Mouse (Mus musculus) neural tube, embryonic 11.5 days (tissue): ENCODE results near the gene Nmral1. TPM values are rescaled to one million over a fixed set of nuclear protein-coding genes. Genes with fewer than 3 reads are reported as not detected.
"Not testable (repeated sequence)": the region's sequence is repeated elsewhere in the genome, so short reads cannot be mapped to it uniquely, and the experiment has no call there.

Source experiments
- ATAC-seq: fragments of 200-750 bp; cut with Nextera tagmentation; 2 replicates; pipeline ENCODE4 v1.8.0; 2017; ENCODE audit warnings: moderate number of reproducible peaks, mild to moderate bottlenecking, moderate TSS enrichment, moderate library complexity; ENCODE audit not compliant: insufficient read depth, low FRiP score, low TSS enrichment
- DNase-seq: peaks from one replicate; pipeline ENCODE4 v3.0.0-alpha.2; 2015; ENCODE audit warnings: low spot score
- H3K27ac ChIP-seq: fragments of 300-500 bp; sonication (generic); 2 replicates; pipeline ENCODE4 v1.5.1; 2014; ENCODE audit warnings: low read depth, mild to moderate bottlenecking, low read length
- H3K27me3 ChIP-seq: fragments of 300-500 bp; sonication (generic); 2 replicates; pipeline ENCODE4 v1.6.1; 2014; ENCODE audit warnings: mild to moderate bottlenecking, low read length, mixed read lengths; ENCODE audit not compliant: control insufficient read depth, insufficient read depth
- H3K36me3 ChIP-seq: fragments of 300-500 bp; sonication (generic); 2 replicates; pipeline ENCODE4 v1.6.1; 2014; ENCODE audit warnings: mild to moderate bottlenecking, low read length, moderate library complexity, mixed read lengths; ENCODE audit not compliant: control insufficient read depth, insufficient read depth
- H3K4me1 ChIP-seq: fragments of 300-500 bp; sonication (generic); 2 replicates; pipeline ENCODE4 v1.6.1; 2014; ENCODE audit warnings: low read length, mixed read lengths; ENCODE audit not compliant: control insufficient read depth, insufficient read depth
- H3K4me2 ChIP-seq: fragments of 300-500 bp; sonication (generic); 2 replicates; pipeline ENCODE4 v1.6.1; 2014; ENCODE audit warnings: low read depth, mild to moderate bottlenecking, moderate library complexity
- H3K4me3 ChIP-seq: fragments of 300-500 bp; sonication (generic); 2 replicates; pipeline ENCODE4 v1.5.1; 2014; ENCODE audit warnings: low read depth, low read length
- H3K9ac ChIP-seq: fragments of 300-500 bp; sonication (generic); 2 replicates; pipeline ENCODE4 v1.6.1; 2014; ENCODE audit warnings: mild to moderate bottlenecking, low read length
- H3K9me3 ChIP-seq: fragments of 300-500 bp; sonication (generic); 2 replicates; pipeline ENCODE4 v1.6.1; 2016; ENCODE audit warnings: low read length; ENCODE audit not compliant: control insufficient read depth
- WGBS: fragments of 180-500 bp; shearing (Covaris S2); extraction: QIAGEN DNeasy Blood & Tissue Kit; methylation state at CpG from one replicate; pipeline ENCODE4 v1.1.7; 2014; 5-methylcytosine and 5-hydroxymethylcytosine counted together
- polyA plus RNA-seq: library from polyadenylated mRNA; unstranded; fragments of >200 nt; fragmentation: Nextera tagmentation; extraction: Ambion mirVana; gene quantifications from 2 replicates; pipeline ENCODE4 v1.2.1, GENCODE M21; 2014

The Nmral1 gene
- polyA plus RNA-seq, result 156 and 159 TPM in 2 replicates

DNA sequence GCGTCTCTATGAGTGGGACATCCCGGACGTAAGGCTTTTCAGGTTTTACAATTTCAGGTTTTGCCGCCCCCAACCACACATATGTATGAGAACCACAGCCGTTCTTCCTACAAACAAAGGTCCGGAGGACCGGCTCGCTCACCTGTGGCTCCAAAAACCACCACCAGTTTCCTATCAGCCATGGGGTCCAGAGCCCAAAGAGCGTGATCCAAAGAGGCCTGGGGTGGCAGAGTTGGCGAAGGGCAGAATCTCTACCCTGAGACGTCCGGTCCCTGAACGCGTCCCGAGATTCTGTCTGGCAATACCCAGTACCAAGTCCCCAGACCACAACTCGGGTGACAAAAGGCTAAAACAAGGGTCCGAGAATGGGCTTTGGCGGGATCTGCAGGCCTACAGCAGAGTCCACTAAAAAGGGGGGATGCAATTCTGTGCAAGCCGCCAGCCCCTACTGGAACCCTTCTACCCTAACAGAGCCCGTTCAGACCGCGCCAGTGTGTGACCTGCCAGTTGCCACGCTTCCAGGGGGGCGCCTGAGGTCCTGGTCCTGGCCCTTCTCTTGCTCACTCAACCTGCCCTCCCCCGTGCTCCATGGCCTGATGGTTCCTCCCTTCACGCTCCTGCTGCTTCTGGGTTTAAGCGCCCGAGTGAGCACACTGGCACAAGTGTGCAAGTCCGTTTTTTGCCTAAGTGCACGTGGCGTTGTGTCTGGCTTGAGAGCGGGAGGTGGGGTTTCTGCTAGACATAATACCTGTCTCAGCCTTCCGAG is at the start of gene Nmral1:
Gene Nmral1 (minus strand): TSS at position 604 of the 766 bp plus-strand sequence.
- peak within 1 kb of the TSS; percentile 89 for H3K9ac ChIP-seq
- peak within 1 kb of the TSS; percentile 60 for H3K4me2 ChIP-seq
- H3K27ac ChIP-seq, result peak within 1 kb of the TSS; percentile 74
- WGBS, result 10% methylated on average over 33 of the region's 33 CpGs
- DNase-seq, result peak; percentile 85
- ATAC-seq, result peak; percentile 91
- peaks cover 21% of the 10 kb centered on the region for H3K36me3 ChIP-seq
- no peaks in the 10 kb centered on the region for H3K9me3 ChIP-seq
- no peaks in the 10 kb centered on the region for H3K27me3 ChIP-seq
- no peaks in the 10 kb centered on the region; the same call in 1 of the 2 replicates for H3K4me1 ChIP-seq
- H3K4me3 ChIP-seq, result peak within 1 kb of the TSS; percentile 73

DNA sequence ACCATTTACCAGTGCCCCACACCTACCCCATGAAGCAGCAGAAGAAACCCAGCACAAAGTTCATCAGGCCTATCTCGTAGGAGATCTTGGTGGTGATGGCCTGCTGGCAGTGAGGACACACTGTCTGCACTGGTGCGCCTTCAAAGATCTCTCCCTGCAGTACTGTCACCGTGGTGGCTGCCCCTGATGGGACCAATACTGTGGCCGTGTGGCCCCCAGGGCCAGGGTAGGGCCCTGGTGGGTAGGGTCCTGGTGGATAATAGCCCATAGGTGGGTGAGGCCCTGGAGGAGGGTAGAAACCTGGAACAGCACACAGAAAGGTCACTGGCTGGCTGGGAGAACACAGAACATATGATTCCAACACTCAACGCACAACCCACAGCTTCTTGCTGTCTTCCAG is 49.6 kb upstream of the Nmral1 start:
- Histone ChIP-seq H3K4me2 (no peak overlapping the region), H3K4me1 (no peaks in the 10 kb centered on the region), H3K36me3 (peaks cover 20% of the 10 kb centered on the region), H3K27ac (no peak overlapping the region), H3K27me3 (no peaks in the 10 kb centered on the region), H3K4me3 (no peak overlapping the region), H3K9ac (no peak overlapping the region), H3K9me3 (no peaks in the 10 kb centered on the region)
- ATAC-seq (no peak), DNase-seq (no peak)
- 94% methylated on average over 5 of the region's 5 CpGs for WGBS

DNA sequence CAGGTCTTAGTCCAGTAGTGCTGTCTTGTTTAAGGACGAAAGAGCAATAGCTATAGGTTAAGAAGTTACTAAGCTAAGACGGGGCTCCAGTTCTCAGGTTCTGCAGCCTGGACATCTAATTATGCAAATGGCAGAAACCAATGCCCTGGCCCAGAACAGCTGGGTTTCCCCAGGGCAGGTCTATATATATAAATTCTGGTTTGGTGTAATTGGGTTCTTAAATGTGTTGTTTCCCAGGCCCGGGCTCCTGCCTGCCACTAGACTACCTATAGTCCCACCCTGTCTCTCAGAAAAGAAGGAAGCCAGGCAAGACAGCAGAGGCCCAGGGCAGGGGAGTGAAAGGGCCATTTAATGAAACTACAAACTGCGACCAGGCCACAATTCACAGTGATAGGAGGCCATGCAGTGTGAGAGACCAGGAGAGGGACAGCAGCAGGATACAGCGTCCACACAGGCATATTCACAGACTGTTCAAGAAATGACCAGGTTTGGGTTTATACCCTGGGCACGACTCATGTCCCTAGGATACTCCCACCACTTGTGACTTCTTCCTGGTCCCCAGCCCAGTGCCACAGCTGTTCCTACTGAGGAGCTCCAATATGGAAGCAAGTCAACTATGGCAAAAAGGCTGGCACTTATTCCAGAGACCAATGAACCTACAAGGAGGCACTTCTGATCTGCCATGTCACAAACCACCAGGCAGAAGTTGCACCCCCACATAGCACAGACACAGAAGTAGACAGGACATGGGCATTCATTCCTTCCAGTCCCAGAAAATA is 48.0 kb upstream of the Nmral1 start:
- Histone ChIP-seq H3K27me3 (no peaks in the 10 kb centered on the region), H3K27ac (no peak overlapping the region), H3K36me3 (peaks cover 20% of the 10 kb centered on the region), H3K9ac (no peak overlapping the region), H3K4me3 (no peak overlapping the region), H3K4me2 (no peak overlapping the region), H3K9me3 (no peaks in the 10 kb centered on the region), H3K4me1 (no peaks in the 10 kb centered on the region)
- DNase-seq (no peak), ATAC-seq (no peak)
- 91% methylated on average over 6 of the region's 6 CpGs for WGBS

DNA sequence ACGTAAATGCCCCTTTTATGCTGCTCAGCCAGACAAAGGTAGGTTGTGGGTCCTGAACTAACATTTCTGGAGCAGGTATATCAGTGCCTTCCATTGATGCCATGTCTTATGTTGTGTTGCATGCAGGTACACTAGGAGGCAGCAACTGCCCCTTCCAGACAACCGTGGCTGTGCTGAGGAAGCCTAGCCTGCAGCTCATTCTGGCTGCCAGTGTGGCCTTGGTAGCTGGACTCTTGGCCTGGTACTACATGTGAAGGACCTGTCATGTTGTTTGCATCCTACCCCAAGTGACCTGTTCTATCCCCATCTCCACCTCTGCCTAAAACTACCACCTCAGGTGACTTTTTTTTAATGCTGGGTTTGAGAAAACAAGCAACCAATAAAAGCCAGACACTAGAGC is 46.7 kb upstream of the Nmral1 start:
- Histone ChIP-seq H3K4me2 (no peak overlapping the region), H3K27ac (no peak overlapping the region), H3K4me3 (no peak overlapping the region), H3K27me3 (no peaks in the 10 kb centered on the region), H3K4me1 (no peaks in the 10 kb centered on the region), H3K9ac (no peak overlapping the region), H3K9me3 (no peaks in the 10 kb centered on the region), H3K36me3 (peaks cover 20% of the 10 kb centered on the region)
- WGBS, result 84% methylated on average over 2 of the region's 2 CpGs
- DNase-seq (no peak), ATAC-seq (no peak)

DNA sequence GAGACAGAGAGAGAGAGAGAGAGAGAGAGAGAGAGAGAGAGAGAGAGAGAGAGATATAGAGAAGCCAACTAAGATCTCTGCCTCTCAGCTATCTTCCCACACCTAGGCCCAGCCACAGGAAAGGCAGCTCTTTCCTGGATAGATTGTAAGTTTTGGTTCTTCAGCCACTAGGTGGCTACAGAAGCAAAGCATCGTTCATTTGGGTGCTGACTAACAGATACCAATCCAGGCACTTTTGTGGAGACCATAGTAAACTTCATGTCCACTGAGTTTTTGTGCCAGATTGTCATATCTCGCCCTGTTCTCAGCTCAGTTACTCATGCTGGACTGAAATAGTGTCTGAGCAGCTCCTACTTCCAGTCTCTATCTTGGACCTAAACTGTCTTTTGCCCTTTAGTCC is 44.1 kb upstream of the Nmral1 start:
- no peak for DNase-seq
- Histone ChIP-seq H3K4me1 (no peaks in the 10 kb centered on the region), H3K36me3 (peaks cover 6% of the 10 kb centered on the region), H3K4me3 (no peak overlapping the region), H3K27me3 (no peaks in the 10 kb centered on the region), H3K27ac (no peak overlapping the region), H3K4me2 (no peak overlapping the region), H3K9ac (no peak overlapping the region), H3K9me3 (no peaks in the 10 kb centered on the region)
- no peak for ATAC-seq
- 42% methylated on average over 2 of the region's 2 CpGs for WGBS

DNA sequence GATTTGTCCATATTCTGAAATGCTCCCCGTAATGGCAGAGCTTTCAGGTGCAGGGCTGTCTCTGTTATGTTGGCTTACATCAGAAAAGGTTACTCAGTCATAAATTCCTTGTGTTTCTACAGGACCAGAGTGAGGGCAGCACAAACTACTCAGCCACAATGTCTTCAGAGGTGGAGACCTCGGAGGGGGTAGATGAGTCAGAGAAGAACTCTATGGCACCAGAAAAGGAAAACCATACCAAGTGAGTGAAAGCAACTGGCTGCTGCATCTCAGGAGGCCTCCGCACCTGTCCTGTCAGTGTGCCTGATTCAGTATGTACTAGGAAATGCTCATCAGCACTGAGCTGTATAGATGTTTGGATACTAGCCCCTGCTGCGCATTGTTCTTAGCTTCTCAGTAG is 43.3 kb upstream of the Nmral1 start:
- Histone ChIP-seq H3K4me1 (no peaks in the 10 kb centered on the region), H3K27me3 (no peaks in the 10 kb centered on the region), H3K27ac (no peak overlapping the region), H3K9ac (no peak overlapping the region), H3K4me2 (no peak overlapping the region), H3K4me3 (no peak overlapping the region), H3K9me3 (no peaks in the 10 kb centered on the region), H3K36me3 (peaks cover 2% of the 10 kb centered on the region)
- 95% methylated on average over 4 of the region's 4 CpGs for WGBS
- no peak for DNase-seq
- no peak for ATAC-seq

DNA sequence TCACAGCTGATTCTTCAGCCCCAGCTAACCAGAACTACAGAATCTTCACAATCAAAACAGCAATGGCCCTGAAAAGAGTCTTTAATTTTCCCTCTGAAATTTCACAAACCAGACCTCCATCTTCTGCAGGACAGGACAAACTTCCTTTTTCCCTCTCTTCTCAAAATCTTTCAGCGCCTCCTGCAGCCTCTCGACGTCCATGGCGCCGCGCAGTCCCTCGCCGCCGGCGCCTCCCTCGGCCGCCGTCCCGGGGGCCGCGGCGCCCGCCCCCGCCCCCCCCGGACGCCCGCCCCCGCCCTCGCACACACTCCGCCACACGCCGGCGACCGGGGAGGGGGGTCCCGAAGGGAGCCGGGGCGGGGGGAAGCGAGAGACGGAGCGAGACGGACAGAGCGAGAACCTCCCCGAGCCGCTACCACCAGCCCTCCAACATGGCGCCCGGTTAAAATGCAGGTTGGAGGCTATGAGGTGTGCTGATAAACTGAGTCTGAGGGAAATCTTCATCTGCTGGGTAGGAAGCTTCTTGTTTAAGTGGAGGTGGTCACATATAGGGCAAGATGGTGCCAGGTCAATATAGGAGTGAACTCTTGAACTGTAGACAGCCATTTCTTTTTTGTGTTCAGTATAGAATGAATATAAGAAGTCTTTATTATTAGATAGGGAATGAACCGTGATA is 37.6 kb upstream of the Nmral1 start:
- WGBS, result 6% methylated on average over 23 of the region's 42 CpGs
- not testable (repeated sequence) for H3K4me1 ChIP-seq, H3K36me3 ChIP-seq, H3K27me3 ChIP-seq, H3K27ac ChIP-seq, H3K9me3 ChIP-seq
- DNase-seq (peak; percentile 38), ATAC-seq (peak; percentile 68)
- Histone ChIP-seq H3K9ac (peak overlapping the region; percentile 58), H3K4me2 (peak overlapping the region; percentile 33), H3K4me3 (peak overlapping the region; percentile 34)

DNA sequence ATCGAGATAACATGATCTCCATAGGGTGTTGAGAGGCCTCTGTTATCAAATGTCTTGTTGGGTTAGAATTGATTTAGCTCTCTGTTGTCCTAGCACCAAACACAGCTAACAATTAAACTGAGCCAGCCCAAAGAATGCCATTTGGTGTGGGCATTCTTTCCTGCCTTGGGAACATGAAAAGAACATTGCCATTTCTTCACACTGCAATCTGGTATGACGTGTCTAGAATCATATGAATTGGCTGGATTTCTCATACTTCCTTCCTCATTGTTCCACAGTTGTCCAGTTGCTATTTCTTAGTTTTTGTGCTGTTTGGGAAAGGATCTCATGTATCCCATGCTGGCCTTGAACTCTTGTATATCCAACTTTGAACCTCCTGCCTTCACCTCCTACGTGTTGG is 34.9 kb upstream of the Nmral1 start:
- no peaks in the 10 kb centered on the region for H3K36me3 ChIP-seq
- peaks cover 4% of the 10 kb centered on the region; the same call in 1 of the 2 replicates for H3K4me1 ChIP-seq
- H3K27ac ChIP-seq, result no peak overlapping the region
- H3K9me3 ChIP-seq, result no peaks in the 10 kb centered on the region
- no peaks in the 10 kb centered on the region for H3K27me3 ChIP-seq
- ATAC-seq, result no peak
- no peak overlapping the region for H3K9ac ChIP-seq
- no peak overlapping the region for H3K4me2 ChIP-seq
- WGBS, result 92% methylated on average over 3 of the region's 3 CpGs
- no peak overlapping the region for H3K4me3 ChIP-seq
- no peak for DNase-seq
